ENCODE assay signal across 22 mouse cellular contexts in genomic region chr7:100080087-100080781, GRCm38 (mm10). TPM values are rescaled to one million over a fixed set of nuclear protein-coding genes. Genes with fewer than 3 reads are reported as not detected.
DNase-seq lines count a peak whose midpoint lies in the region; ATAC-seq and TF ChIP-seq lines count a peak whose summit lies in the region.
"Had no signal": no experiment of that assay in that cellular context is flagged by ENCODE, and none has a peak within 500 bp of the region (broad histone marks: within the 10 kb centered on the region; RNA-seq: fewer than 3 reads in every experiment).

No protein-coding gene starts in this region.

- H3K27ac ChIP-seq in heart, embryonic 10.5 days, result peak overlapping the region; percentile 38; the same call in 1 of the 2 replicates
- peak overlapping the region; percentile 42 for H3K27ac ChIP-seq in midbrain, embryonic 10.5 days (replicated peaks)
- H3K27ac ChIP-seq in midbrain, embryonic 15.5 days, result no peak overlapping the region
- peak overlapping the region; percentile 36; the same call in 1 of the 2 replicates for H3K27ac ChIP-seq in intestine, postnatal 0 days (ENCODE audit: low read depth, low read length)
- H3K27ac ChIP-seq in kidney, embryonic 14.5 days (ENCODE audit: low read depth, low read length), result no peak overlapping the region
- H3K27ac ChIP-seq: forebrain, embryonic 13.5 days; hindbrain, embryonic 10.5 days; hindbrain, postnatal 0 days; limb, embryonic 15.5 days; liver, embryonic 15.5 days; macrophage; midbrain, embryonic 12.5 days had no signal

- H3K4me1 ChIP-seq in heart, embryonic 10.5 days, result peaks cover 23% of the 10 kb centered on the region
- H3K4me1 ChIP-seq in midbrain, embryonic 10.5 days, result peaks cover 8% of the 10 kb centered on the region
- no peaks in the 10 kb centered on the region for H3K4me1 ChIP-seq in midbrain, embryonic 15.5 days
- no peaks in the 10 kb centered on the region for H3K4me1 ChIP-seq in intestine, postnatal 0 days (replicated peaks; ENCODE audit: control insufficient read depth, insufficient read depth, low read length)
- no peaks in the 10 kb centered on the region for H3K4me1 ChIP-seq in kidney, embryonic 14.5 days (ENCODE audit: control insufficient read depth, insufficient read depth, low read length)
- H3K4me1 ChIP-seq: forebrain, embryonic 13.5 days; hindbrain, embryonic 10.5 days; midbrain, embryonic 12.5 days had no signal

- TF ChIP-seq CTCF in intestine, postnatal 0 days (IDR thresholded peaks at IDR 0.05; ENCODE audit: low read depth), result no peak

- ATAC-seq in midbrain, embryonic 15.5 days (replicated peaks), result no peak
- ATAC-seq in intestine, postnatal 0 days, result no peak
- no peak for ATAC-seq in kidney, embryonic 14.5 days (ENCODE audit: low FRiP score, low TSS enrichment)
- ATAC-seq: forebrain, embryonic 13.5 days; hindbrain, postnatal 0 days had no signal

- no peaks in the 10 kb centered on the region for H3K27me3 ChIP-seq in heart, embryonic 10.5 days (ENCODE audit: insufficient read depth, poor library complexity, severe bottlenecking)
- H3K27me3 ChIP-seq in midbrain, embryonic 10.5 days (ENCODE audit: low read depth, poor library complexity, severe bottlenecking), result no peaks in the 10 kb centered on the region
- no peaks in the 10 kb centered on the region for H3K27me3 ChIP-seq in midbrain, embryonic 15.5 days (replicated peaks)
- no peaks in the 10 kb centered on the region for H3K27me3 ChIP-seq in intestine, postnatal 0 days (replicated peaks; ENCODE audit: control insufficient read depth, insufficient read depth, low read length)
- no peaks in the 10 kb centered on the region for H3K27me3 ChIP-seq in kidney, embryonic 14.5 days (ENCODE audit: control insufficient read depth, insufficient read depth, low read length)
- H3K27me3 ChIP-seq: CH12.LX; forebrain, embryonic 13.5 days; limb, embryonic 15.5 days; liver, embryonic 15.5 days; midbrain, embryonic 12.5 days had no signal

- no peak overlapping the region for H3K9ac ChIP-seq in midbrain, embryonic 15.5 days
- no peak overlapping the region for H3K9ac ChIP-seq in intestine, postnatal 0 days (ENCODE audit: low read depth, low read length)
- H3K9ac ChIP-seq in kidney, embryonic 14.5 days (ENCODE audit: low read depth, low read length), result no peak overlapping the region
- H3K9ac ChIP-seq: forebrain, embryonic 13.5 days; limb, embryonic 15.5 days; liver, embryonic 15.5 days; midbrain, embryonic 12.5 days had no signal

- H3K36me3 ChIP-seq in heart, embryonic 10.5 days, result peaks cover 40% of the 10 kb centered on the region
- H3K36me3 ChIP-seq in midbrain, embryonic 10.5 days, result peaks cover 82% of the 10 kb centered on the region
- peaks cover 15% of the 10 kb centered on the region for H3K36me3 ChIP-seq in midbrain, embryonic 15.5 days (replicated peaks)
- peaks cover 31% of the 10 kb centered on the region for H3K36me3 ChIP-seq in intestine, postnatal 0 days (ENCODE audit: control insufficient read depth, insufficient read depth)
- H3K36me3 ChIP-seq in kidney, embryonic 14.5 days (ENCODE audit: control insufficient read depth, insufficient read depth, low read length), result peaks cover 39% of the 10 kb centered on the region

- DNase-seq in heart, embryonic 10.5 days (ENCODE audit: low spot score), result no peak
- no peak for DNase-seq in heart, postnatal 4 days
- no peak for DNase-seq in midbrain, embryonic 10.5 days (ENCODE audit: low spot score)
- no peak for DNase-seq in thymus, postnatal 36 days
- DNase-seq: adrenal gland, postnatal 36 days; cerebellum, adult 18-20 months; cerebellum, postnatal 36 days; gastrocnemius, postnatal 36 days; kidney, adult 8-10 months; kidney, postnatal 25 days; thymus, postnatal 25 days had no signal

- 59% methylated on average over 12 of the region's 12 CpGs for WGBS in heart, embryonic 10.5 days
- 77% methylated on average over 12 of the region's 12 CpGs for WGBS in midbrain, embryonic 10.5 days
- WGBS in midbrain, embryonic 15.5 days, result 53% methylated on average over 12 of the region's 12 CpGs
- WGBS in intestine, postnatal 0 days, result 71% methylated on average over 12 of the region's 12 CpGs
- WGBS in kidney, embryonic 14.5 days, result 77% methylated on average over 12 of the region's 12 CpGs

- H3K4me2 ChIP-seq in midbrain, embryonic 15.5 days, result no peak overlapping the region
- H3K4me2 ChIP-seq in intestine, postnatal 0 days (replicated peaks; ENCODE audit: low read depth), result no peak overlapping the region
- no peak overlapping the region for H3K4me2 ChIP-seq in kidney, embryonic 14.5 days (replicated peaks; ENCODE audit: low read depth, low read length)
- H3K4me2 ChIP-seq: forebrain, embryonic 13.5 days; limb, embryonic 15.5 days; liver, embryonic 15.5 days; midbrain, embryonic 12.5 days had no signal

- H3K9me3 ChIP-seq in heart, embryonic 10.5 days, result no peaks in the 10 kb centered on the region
- no peaks in the 10 kb centered on the region for H3K9me3 ChIP-seq in midbrain, embryonic 10.5 days (replicated peaks)
- no peaks in the 10 kb centered on the region for H3K9me3 ChIP-seq in midbrain, embryonic 15.5 days
- no peaks in the 10 kb centered on the region for H3K9me3 ChIP-seq in intestine, postnatal 0 days (ENCODE audit: control insufficient read depth)
- no peaks in the 10 kb centered on the region for H3K9me3 ChIP-seq in kidney, embryonic 14.5 days (ENCODE audit: control insufficient read depth, low read length)
- H3K9me3 ChIP-seq: forebrain, embryonic 13.5 days; hindbrain, embryonic 10.5 days; limb, embryonic 15.5 days; liver, embryonic 15.5 days; midbrain, embryonic 12.5 days had no signal

- H3K4me3 ChIP-seq in heart, embryonic 10.5 days, result no peak overlapping the region
- H3K4me3 ChIP-seq in midbrain, embryonic 10.5 days, result no peak overlapping the region
- H3K4me3 ChIP-seq in midbrain, embryonic 15.5 days, result no peak overlapping the region
- no peak overlapping the region for H3K4me3 ChIP-seq in intestine, postnatal 0 days (ENCODE audit: low read depth, low read length)
- no peak overlapping the region for H3K4me3 ChIP-seq in kidney, embryonic 14.5 days (ENCODE audit: low read length)
- H3K4me3 ChIP-seq: forebrain, embryonic 13.5 days; hindbrain, embryonic 10.5 days; limb, embryonic 15.5 days; liver, embryonic 15.5 days; midbrain, embryonic 12.5 days had no signal

RNA-seq across cellular contexts. Expression of gene Pold3, which starts 41.1 kb away (rescaled TPM):
- polyA plus RNA-seq in heart, embryonic 10.5 days (2016; fragmentation: Nextera tagmentation; extraction: Ambion mirVana), result 51.3 and 69.9 TPM in 2 replicates
- 10 to 100 TPM; 28.9 to 29.1 TPM for total RNA-seq in heart, postnatal 4 days (2021)
- 114 and 117 TPM in 2 replicates for polyA plus RNA-seq in midbrain, embryonic 10.5 days (2016; fragmentation: Nextera tagmentation; extraction: Ambion mirVana)
- 49.0 and 53.8 TPM in 2 replicates for polyA plus RNA-seq in midbrain, embryonic 15.5 days (2015; fragmentation: Nextera tagmentation; extraction: Ambion mirVana)
- polyA plus RNA-seq in intestine, postnatal 0 days (2015; fragmentation: Nextera tagmentation; extraction: Ambion mirVana), result 18.3 and 22.1 TPM in 2 replicates
- polyA plus RNA-seq in kidney, embryonic 14.5 days (2014; fragmentation: Nextera tagmentation; extraction: Ambion mirVana), result 59.5 and 67.7 TPM in 2 replicates

Comparison
In these comparisons a context has a peak if more than half of its experiments do, and no peak if none do; other contexts are left out.
1. H3K27ac ChIP-seq: peak in heart, embryonic 10.5 days (single experiment), midbrain, embryonic 10.5 days (single experiment) and intestine, postnatal 0 days (single experiment); none in midbrain, embryonic 15.5 days (single experiment) and kidney, embryonic 14.5 days (single experiment).